Mouse (Mus musculus) cerebellum, adult 2 months (tissue): Measurements from ENCODE around the gene Kcmf1.

Experiments used
- CTCF ChIP-seq: fragments of 200-500 bp; IDR thresholded peaks from 2 replicates; pipeline ENCODE4 v1.5.1; 2011; ENCODE audit warnings: low read depth, mild to moderate bottlenecking, control low read depth, low read length, moderate library complexity, borderline replicate concordance; ENCODE audit not compliant: insufficient read depth
- POLR2A ChIP-seq: fragments of 200-500 bp; IDR thresholded peaks from 2 replicates; pipeline ENCODE4 v1.6.1; 2011; ENCODE audit warnings: low read length, control low read depth, borderline replicate concordance; ENCODE audit not compliant: insufficient read depth

GRCm38 (mm10) chr6:72929795-72930398, 30.1 kb upstream of the Kcmf1 start:
- TF ChIP-seq CTCF = no peak
- no peak for TF ChIP-seq POLR2A
